Comparison of ENCODE assay signal across 8 mouse cellular contexts in genomic region chr7:45715090-45715708, GRCm38 (mm10). TPM values are rescaled to one million over a fixed set of nuclear protein-coding genes. Genes with fewer than 3 reads are reported as not detected.
DNase-seq lines count a peak whose midpoint lies in the region; ATAC-seq and TF ChIP-seq lines count a peak whose summit lies in the region.

TSS of gene Rpl18 (plus strand) at chr7:45715457.

- peaks cover 69% of the 10 kb centered on the region for H3K36me3 ChIP-seq in E14TG2a.4 (ENCODE audit: insufficient read depth, low read length)
- peaks cover 46% of the 10 kb centered on the region for H3K36me3 ChIP-seq in forebrain, embryonic 13.5 days (ENCODE audit: poor library complexity, severe bottlenecking)
- peaks cover 43% of the 10 kb centered on the region for H3K36me3 ChIP-seq in neural tube, embryonic 15.5 days

- intact Hi-C loops in heart, postnatal 10 days (cut with DNase I): loop anchor here (5.0 kb wide), 1 partner anchor 207 kb away; the partner anchor contains the start of genes Ccdc114 and Emp3

- peak within 1 kb of the TSS; percentile 85 for H3K4me3 ChIP-seq in E14TG2a.4 (replicated peaks; ENCODE audit: low read length)
- peak within 1 kb of the TSS; percentile 69 for H3K4me3 ChIP-seq in forebrain, embryonic 13.5 days
- H3K4me3 ChIP-seq in neural tube, embryonic 15.5 days (replicated peaks): peak within 1 kb of the TSS; percentile 79

- DNase-seq in c-Kit-positive CD71-positive TER-119-positive erythroid progenitor cells, embryonic 14.5 days (ENCODE audit: low spot score): peak; percentile 93
- DNase-seq in heart, postnatal 10 days: peak; percentile 98 to 99
- peak; percentile 98 for DNase-seq in layer of hippocampus, adult 11-12 months (ENCODE audit: low spot score)
- peak; percentile 99 for DNase-seq in lung, adult 18-20 months
- peak; percentile 96 for DNase-seq in testis, postnatal 14 days (ENCODE audit: low spot score)

- peak within 1 kb of the TSS; percentile 96 for H3K4me2 ChIP-seq in forebrain, embryonic 13.5 days
- H3K4me2 ChIP-seq in neural tube, embryonic 15.5 days: peak within 1 kb of the TSS; percentile 82

- peak; percentile 93 for ATAC-seq in forebrain, embryonic 13.5 days
- peak; percentile 91 for ATAC-seq in neural tube, embryonic 15.5 days (ENCODE audit: low FRiP score)

- peak within 1 kb of the TSS; percentile 79 for H3K9ac ChIP-seq in forebrain, embryonic 13.5 days
- peak within 1 kb of the TSS; percentile 75 for H3K9ac ChIP-seq in neural tube, embryonic 15.5 days (replicated peaks)

- peak within 1 kb of the TSS; percentile 65 for H3K27ac ChIP-seq in forebrain, embryonic 13.5 days
- H3K27ac ChIP-seq in neural tube, embryonic 15.5 days (replicated peaks): peak within 1 kb of the TSS; percentile 76

- no peaks in the 10 kb centered on the region for H3K27me3 ChIP-seq in E14TG2a.4 (ENCODE audit: insufficient read depth, low read length)
- H3K27me3 ChIP-seq in forebrain, embryonic 13.5 days: no peaks in the 10 kb centered on the region
- H3K27me3 ChIP-seq in neural tube, embryonic 15.5 days (replicated peaks): no peaks in the 10 kb centered on the region

- WGBS in forebrain, embryonic 13.5 days: 8% methylated on average over 34 of the region's 34 CpGs
- 8% methylated on average over 34 of the region's 34 CpGs for WGBS in neural tube, embryonic 15.5 days

- H3K9me3 ChIP-seq in E14TG2a.4 (ENCODE audit: low read length): no peaks in the 10 kb centered on the region
- no peaks in the 10 kb centered on the region for H3K9me3 ChIP-seq in forebrain, embryonic 13.5 days (replicated peaks)
- H3K9me3 ChIP-seq in neural tube, embryonic 15.5 days (replicated peaks): no peaks in the 10 kb centered on the region

- TF ChIP-seq CTCF in E14TG2a.4 (conservative IDR thresholded peaks at IDR 0.05; ENCODE audit: low read length): no peak

- peaks cover 71% of the 10 kb centered on the region for H3K4me1 ChIP-seq in E14TG2a.4 (replicated peaks; ENCODE audit: low read depth, low read length)
- peaks cover 49% of the 10 kb centered on the region for H3K4me1 ChIP-seq in forebrain, embryonic 13.5 days
- H3K4me1 ChIP-seq in neural tube, embryonic 15.5 days: peaks cover 61% of the 10 kb centered on the region

RNA-seq across cellular contexts. Expression of gene Rpl18, which starts in this region (rescaled TPM):
- 808 and 823 TPM in 2 replicates for polyA plus RNA-seq in forebrain, embryonic 13.5 days (2015; fragmentation: Nextera tagmentation; extraction: Ambion mirVana)
- 100 to 1,000 TPM; 698 to 700 TPM for total RNA-seq in heart, postnatal 10 days (2021)
- polyA plus RNA-seq in neural tube, embryonic 15.5 days (2015; fragmentation: Nextera tagmentation; extraction: Ambion mirVana): 573 and 682 TPM in 2 replicates

Comparison
In these comparisons a context has a peak if more than half of its experiments do, and no peak if none do; other contexts are left out.
1. Peak in every context shown above with its lines: DNase-seq, ATAC-seq, H3K4me3 ChIP-seq and H3K27ac ChIP-seq.